Mouse (Mus musculus) frontal cortex, postnatal 10 days (tissue): ENCODE measurements around the gene Tnp1.

ENCODE experiments used
- DNase-seq, 2 experiments: peaks; one replicate each; pipeline ENCODE4 v3.0.0; 2022; ENCODE audit warnings: low spot score in 2 of 2, mixed read lengths in 1 of 2

The Tnp1 gene

DNA sequence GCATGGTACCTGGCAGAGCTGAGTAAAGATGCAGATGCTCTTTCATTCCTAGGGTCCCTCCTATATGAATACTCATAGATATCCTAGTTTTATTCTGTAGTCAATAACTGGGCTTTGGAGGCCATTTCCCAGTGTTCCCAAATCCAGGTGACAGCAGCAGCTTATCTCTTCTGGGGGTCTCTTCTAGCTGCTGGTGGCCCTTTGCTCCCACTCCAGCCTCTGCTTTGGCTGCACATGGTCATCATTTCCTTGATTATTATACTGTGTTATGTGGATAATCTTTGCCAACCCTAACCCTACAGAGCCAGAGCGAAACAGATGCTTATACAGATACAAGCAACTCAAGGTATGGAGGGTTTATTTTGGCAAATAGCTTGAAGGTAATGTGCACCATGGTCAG lies 8.9 kb downstream of the Tnp1 start:
- DNase-seq = no peak

DNA sequence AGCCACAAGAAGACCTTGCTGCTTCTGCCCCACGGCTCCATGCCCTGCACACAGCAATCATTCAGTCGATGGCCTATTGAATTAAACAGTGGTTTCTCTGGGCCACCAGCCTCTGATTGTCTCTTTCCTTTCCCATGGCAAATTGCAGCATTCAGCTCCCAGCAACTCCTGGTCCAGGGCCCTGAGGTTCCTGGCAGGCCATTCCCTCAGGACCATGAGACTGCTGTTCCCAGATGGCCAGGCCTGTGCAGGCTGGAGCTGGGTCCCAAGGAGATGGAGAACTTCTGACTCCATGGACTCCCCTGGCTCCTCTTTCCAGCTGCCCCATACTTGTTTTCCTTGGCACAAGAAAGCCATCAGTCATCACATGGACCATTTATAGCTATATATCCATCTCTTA lies 10.8 kb downstream of the Tnp1 start:
- no peak for DNase-seq

DNA sequence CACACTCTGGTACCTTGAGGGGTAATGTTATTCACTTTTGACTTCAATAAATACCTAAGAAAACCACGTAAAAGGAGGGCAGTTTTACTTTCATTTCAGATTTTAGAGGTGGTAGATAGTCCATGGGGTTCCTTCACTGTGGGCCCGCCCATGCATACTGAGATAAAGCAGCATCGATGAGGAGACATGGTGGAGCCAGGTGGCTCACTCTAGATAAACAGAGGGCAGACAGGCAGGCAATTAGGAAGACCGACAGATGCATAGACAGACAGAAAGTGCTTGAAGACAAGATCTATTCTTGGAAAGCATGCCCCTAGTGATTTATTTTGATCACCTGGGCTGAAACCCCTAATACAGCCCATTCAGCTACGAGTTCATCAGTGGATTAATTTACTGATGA lies 13.1 kb downstream of the Tnp1 start:
- no peak for DNase-seq

DNA sequence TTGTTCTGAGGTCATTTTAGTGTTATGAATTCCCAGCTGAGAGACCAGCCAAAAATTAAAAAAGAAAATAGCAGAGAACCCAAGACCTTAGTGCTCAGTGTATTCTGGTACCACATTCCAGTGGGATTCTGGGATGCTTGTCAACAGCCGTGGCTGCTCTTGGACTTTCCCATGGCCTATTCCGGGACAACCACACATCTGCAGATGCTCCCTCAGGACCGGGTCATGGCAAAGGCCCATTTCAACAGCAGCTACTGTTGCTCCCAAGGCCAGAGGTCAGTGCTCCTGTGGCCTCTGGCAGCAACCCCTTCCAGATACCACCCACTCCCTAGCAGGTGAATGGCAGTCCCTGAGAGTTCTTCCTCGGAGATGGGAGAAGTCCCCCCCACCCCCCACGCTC lies 13.7 kb downstream of the Tnp1 start:
- DNase-seq = no peak

DNA sequence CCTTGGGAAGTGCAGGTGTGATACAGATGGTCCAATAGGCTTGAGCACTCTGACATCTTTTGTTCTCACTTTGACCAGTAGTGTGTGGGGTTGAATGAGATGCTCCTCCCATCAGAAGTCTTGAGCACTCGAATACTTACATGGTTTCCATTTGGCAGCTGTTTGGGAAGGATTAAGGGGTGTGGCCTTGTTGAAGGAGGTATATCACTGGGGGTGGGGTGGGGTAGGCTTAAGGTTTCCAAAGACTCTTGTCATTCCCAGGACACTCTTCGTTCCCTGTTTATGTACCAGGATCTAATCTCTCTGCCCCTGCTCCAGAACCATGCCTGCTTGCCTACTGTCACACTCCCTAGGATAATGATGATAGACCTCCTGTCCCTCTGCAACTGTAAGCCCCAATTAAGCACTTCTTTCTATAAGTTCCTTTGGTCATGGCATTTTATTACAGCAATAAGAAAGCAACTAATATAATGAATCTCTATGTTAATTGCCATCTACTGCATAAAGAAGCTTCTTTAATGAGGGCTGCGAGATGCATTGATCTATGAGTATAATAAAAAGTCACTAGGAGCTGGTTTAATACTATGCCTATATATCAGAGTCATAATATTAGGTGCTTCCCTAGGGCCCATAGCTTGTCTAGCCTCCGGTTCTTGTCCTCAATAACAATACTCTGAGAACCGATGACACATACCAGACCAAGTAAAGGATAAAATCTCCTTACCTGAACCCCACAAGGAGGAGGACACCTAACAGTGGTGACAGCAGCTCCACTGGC lies 20.8 kb downstream of the Tnp1 start:
- DNase-seq = no peak

DNA sequence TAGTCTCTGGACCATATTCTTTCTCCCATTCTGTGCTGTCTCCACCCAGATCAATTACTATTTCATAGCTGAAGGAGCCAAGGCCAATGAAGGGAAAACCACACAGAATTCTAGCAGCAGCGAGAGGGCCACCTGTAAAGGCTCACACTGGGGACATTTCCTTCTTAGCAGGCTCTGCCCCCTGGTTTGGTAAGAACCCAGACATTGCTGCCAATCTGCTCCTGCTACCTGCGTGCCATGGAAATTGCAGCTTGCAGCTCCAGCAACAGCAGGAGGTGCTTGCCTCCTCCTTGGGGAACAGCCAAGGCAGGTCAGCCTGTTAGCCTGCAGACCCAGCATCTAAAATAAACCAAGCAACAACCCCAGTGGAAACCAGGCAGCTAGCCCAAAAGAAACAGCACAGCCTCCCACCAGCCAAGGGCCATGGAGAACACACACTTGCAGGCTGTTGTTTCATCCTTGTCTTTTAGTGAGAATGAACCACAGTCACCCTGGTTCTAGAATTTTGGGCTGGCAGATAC lies 22.7 kb downstream of the Tnp1 start:
- no peak for DNase-seq

DNA sequence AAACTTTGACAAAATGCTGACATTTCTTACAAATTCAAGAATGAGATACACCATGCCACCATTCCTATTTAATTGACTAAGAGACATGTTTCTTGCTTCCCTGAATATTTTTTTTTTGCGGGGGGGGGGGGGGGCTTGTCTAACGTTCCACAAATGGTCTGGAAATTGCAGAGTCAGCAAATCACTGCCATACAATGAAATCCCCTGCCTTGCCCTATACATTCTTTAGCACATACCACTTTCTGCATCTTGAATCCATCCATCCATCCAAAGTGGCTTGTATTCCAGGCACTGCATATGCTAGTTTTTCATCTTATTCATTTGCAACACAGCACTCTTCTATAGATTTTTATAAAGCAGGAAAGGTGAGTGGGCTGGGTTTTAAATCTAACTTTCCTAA lies 23.5 kb downstream of the Tnp1 start:
- DNase-seq = no peak

DNA sequence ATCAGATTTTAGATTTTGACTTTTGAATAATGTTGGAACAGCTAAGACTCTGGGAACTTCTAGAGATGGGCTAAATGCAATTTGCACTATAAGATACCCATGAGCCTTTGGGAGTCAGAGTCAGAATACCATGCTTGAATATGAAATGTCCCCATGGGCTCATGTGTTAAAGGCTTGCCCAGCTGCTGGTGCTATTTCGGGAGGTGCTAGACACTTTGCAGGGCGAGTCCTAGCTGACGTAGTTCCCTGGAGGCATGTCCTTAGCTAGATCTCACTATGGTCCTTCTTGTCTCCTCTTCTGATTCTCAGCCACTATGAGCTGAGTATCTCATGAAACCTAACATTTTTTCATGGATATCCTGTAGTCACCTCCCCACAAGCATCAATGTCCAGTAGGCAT lies 26.8 kb downstream of the Tnp1 start:
- DNase-seq = no peak

DNA sequence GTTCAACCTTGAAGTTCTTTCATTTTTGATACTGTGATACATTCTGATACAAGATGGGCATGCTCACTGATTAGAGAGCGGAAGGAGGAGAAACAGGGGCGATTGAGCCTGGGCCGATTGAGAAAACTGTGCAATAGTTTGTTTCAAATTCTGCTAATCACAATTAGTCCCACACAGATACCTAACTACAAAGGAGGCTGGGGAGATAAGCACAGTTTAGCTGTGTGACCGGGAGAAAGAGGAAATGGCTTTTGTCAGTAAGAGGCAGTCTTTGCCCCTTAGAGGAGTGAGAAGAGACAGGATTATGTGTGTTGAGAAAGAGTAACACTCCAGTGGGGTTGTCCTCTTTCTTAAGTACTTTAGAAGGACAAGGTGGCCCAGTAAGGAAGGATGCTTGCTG lies 29.0 kb downstream of the Tnp1 start:
- no peak for DNase-seq

DNA sequence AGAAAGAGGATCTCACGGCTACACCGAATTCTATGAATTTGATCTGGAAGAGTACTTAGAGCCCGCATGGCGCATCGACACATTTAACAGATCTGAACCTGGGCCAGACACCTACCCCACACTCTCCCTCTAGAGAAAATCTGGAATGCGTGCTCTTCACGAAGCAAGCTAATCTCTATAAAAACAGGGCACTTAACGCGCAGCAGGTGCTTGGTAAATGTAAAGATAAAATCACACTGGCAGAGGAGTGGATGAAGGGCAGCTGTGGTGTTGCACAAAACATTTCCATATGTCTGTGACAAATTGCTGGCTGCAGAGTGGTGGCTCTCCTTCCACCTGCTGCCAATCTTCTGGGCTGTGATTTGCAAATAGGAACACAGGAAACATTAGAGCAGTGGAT lies 36.8 kb downstream of the Tnp1 start:
- no peak for DNase-seq

DNA sequence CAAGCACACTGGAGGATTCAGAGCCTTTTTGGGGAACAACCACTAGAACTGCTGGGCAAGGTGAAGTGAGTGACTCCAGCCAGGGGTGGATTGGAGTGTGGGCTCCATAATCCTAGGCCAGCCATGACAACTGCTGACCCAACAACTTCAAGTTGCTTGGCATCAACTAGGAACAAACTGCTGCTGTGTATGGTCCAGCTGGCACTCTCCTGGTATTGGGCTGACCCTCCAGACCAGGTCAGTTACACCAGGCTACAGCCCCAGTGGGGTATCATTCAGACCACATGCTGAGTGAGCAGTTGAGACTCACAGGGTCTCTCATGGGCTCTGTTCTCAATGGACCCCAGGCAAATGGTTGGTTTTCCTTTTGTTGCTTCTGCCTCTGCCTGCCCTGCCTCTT lies 41.5 kb downstream of the Tnp1 start:
- no peak for DNase-seq

DNA sequence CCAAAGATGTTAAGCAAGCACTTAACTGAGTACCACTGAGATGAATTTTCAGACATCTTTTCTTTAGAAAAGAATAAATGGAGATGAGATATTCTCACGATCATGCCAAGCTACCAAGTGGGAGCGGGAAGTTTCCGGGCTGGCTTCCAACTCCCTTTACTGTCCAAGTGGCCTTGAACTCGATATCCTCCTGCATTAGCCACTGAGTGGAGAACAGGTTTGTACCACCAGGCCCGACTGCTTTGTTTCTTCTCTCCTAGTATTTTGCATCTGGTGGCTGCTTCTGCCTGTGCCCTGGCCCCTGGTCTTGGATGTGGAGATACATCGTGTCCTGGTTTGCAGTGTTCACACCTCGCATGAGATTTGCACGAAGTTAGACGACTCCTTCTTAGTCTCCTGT lies 45.2 kb downstream of the Tnp1 start:
- DNase-seq = no peak

DNA sequence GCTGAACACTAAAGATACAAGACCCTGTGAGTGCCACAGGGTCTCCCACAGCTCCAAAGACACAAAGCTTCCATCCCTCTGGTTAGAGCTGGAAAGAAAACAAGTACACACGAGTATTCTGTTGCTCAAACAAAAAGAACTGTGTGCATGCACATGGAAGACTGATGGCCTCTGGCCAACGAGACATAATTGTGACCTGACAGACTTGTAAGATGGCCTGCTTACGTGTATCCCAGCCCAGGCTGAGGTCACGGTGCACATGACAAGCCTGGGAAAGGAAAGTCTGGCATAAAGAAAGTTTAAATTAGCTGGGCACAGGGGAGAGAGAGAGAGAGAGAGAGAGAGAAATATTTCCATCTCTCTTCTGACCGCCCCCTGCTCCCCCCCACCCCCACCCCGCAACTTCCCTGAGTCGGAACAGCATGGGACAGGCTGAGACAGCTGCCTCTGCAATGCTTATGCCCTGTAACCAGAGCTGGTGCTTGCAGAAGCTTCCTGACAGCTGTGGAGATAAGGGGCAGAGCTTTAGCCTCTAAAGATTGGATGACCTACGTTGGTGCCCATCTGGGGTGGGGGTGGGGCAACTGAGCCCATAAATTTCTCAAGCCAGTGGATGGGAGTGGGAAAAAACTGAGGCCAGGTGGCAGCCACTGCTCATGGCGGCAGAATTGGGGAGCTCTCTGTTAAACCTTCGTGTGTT lies 46.4 kb downstream of the Tnp1 start:
- no peak for DNase-seq

DNA sequence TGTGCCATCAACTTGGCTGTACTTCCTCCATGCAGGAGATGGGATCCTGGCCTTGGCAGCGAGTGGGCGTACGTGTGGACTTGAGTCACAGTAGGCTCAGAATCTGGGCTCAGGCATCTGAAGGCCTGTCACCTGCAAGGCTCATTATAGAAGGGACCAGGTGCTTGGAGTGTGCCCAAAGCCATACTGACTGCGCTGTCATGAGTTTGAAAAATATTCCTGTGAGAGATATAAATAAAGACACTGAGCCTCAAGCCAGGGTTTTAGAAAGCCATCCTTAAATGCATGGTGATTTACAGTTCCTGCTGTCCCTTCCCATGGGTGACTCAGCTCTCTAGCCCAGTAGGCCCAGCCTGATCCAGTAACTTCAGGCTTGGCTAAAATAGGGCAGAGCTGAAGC lies 49.3 kb downstream of the Tnp1 start:
- DNase-seq = peak in 1 of 2 experiments; percentile 33
